Mouse (Mus musculus) frontal cortex, postnatal 25 days (tissue): ENCODE results near the gene Piezo1.
A peak's percentile ranks its signal among the peaks of the same experiment; 100 is the strongest.
"Not testable (repeated sequence)": the region's sequence is repeated elsewhere in the genome, so short reads cannot be mapped to it uniquely, and the experiment has no call there.

ENCODE experiments used
- DNase-seq, 2 experiments: peaks; one replicate each; pipeline ENCODE4 v3.0.0; 2022; ENCODE audit warnings: low spot score in 2 of 2

Gene Piezo1

GRCm38 (mm10) chr8:122551265-122552051, at the start of gene Piezo1:
Gene Piezo1 (minus strand): TSS chr8:122551329.
- DNase-seq = peak; percentile 80 to 83

GRCm38 (mm10) chr8:122600666-122601065, 49.5 kb upstream of the Piezo1 start:
- DNase-seq = no peak

GRCm38 (mm10) chr8:122596031-122596430, 44.9 kb upstream of the Piezo1 start:
- DNase-seq = no peak

- no peak for DNase-seq
These were observed 42.8 kb upstream of the Piezo1 start for GRCm38 (mm10) chr8:122593783-122594507.

GRCm38 (mm10) chr8:122593240-122593639, 42.1 kb upstream of the Piezo1 start:
- no peak for DNase-seq

GRCm38 (mm10) chr8:122586749-122587148, 35.6 kb upstream of the Piezo1 start:
- DNase-seq = no peak

- no peak for DNase-seq
These were observed 35.0 kb upstream of the Piezo1 start for GRCm38 (mm10) chr8:122586171-122586570.

GRCm38 (mm10) chr8:122585411-122585891, 34.3 kb upstream of the Piezo1 start:
- no peak for DNase-seq

GRCm38 (mm10) chr8:122584981-122585380, 33.9 kb upstream of the Piezo1 start:
- DNase-seq = no peak

GRCm38 (mm10) chr8:122580926-122581325, 29.8 kb upstream of the Piezo1 start:
- no peak for DNase-seq

GRCm38 (mm10) chr8:122579196-122579595, 28.1 kb upstream of the Piezo1 start:
- DNase-seq = no peak

GRCm38 (mm10) chr8:122577116-122577515, 26.0 kb upstream of the Piezo1 start:
- DNase-seq = no peak

- DNase-seq = peak; percentile 81 to 88
These were observed 25.5 kb upstream of the Piezo1 start, which contains the start of gene Aprt for GRCm38 (mm10) chr8:122576648-122577022. Gene Aprt (minus strand): TSS chr8:122576909.

- DNase-seq = no peak
These were observed 24.9 kb upstream of the Piezo1 start for GRCm38 (mm10) chr8:122575735-122576647.

GRCm38 (mm10) chr8:122575286-122575685, 24.2 kb upstream of the Piezo1 start:
- no peak for DNase-seq

- DNase-seq = no peak
These were observed 23.6 kb upstream of the Piezo1 start for GRCm38 (mm10) chr8:122574667-122575251.

GRCm38 (mm10) chr8:122574264-122574663, 23.1 kb upstream of the Piezo1 start:
- DNase-seq = no peak

GRCm38 (mm10) chr8:122573577-122573976, 22.4 kb upstream of the Piezo1 start:
- DNase-seq = no peak

GRCm38 (mm10) chr8:122573176-122573575, 22.0 kb upstream of the Piezo1 start:
- not testable (repeated sequence) for DNase-seq

GRCm38 (mm10) chr8:122572751-122573150, 21.6 kb upstream of the Piezo1 start:
- no peak for DNase-seq

GRCm38 (mm10) chr8:122571750-122572267, 20.7 kb upstream of the Piezo1 start:
- no peak for DNase-seq
